Mouse (Mus musculus) embryonic fibroblast, embryonic 13.5 days (primary cell): ENCODE results near the gene Msantd2.

Experiments used
- CTCF ChIP-seq: IDR thresholded peaks from 2 replicates; pipeline ENCODE4 v1.5.1; 2011; ENCODE audit warnings: mild to moderate bottlenecking, control low read depth, low read length, moderate library complexity, borderline replicate concordance; ENCODE audit not compliant: insufficient read depth
- POLR2A ChIP-seq: IDR thresholded peaks from 2 replicates; pipeline ENCODE4 v1.6.1; 2011; ENCODE audit warnings: low read depth, mild to moderate bottlenecking, control low read depth, low read length, moderate library complexity

GRCm38 (mm10) chr9:37567892-37568604 is 78.9 kb downstream of the Msantd2 start:
- TF ChIP-seq CTCF (no peak), POLR2A (no peak)
